Mouse (Mus musculus): ENCODE measurements around the gene Olfr1426. TPM values are rescaled to one million over a fixed set of nuclear protein-coding genes. Genes with fewer than 3 reads are reported as not detected.
"Not testable (repeated sequence)": the region's sequence is repeated elsewhere in the genome, so short reads cannot be mapped to it uniquely, and the experiment has no call there.

Olfr1426 gene
- total RNA-seq (2015; ENCODE audit: low replicate concordance), result not detected in 2 replicates
- total RNA-seq (2017; ENCODE audit: low replicate concordance), result not detected in 2 replicates

DNA sequence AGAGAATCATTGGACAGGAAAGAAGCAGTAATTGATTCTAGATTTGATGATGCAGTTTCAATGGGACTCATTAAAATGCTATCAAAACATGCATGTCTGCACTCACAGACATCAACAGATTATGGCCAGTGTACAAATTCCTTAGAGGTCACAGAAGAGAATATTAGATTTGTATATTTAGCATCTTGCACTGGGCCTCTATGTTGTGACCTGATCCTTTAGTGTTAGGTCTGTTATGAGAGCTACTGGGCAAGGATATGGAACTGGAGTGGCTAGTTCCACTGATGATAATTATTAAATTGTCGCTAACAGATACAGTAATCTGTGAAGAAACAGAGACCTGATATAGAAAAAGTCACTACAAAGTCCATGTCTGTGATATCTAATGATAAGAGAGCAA lies at the start of gene Olfr1426:
TSS of gene Olfr1426 (minus strand) at position 101 of the 400 bp plus-strand sequence.
- no peak for ATAC-seq (replicated peaks; ENCODE audit: low FRiP score, poor library complexity, severe bottlenecking)

DNA sequence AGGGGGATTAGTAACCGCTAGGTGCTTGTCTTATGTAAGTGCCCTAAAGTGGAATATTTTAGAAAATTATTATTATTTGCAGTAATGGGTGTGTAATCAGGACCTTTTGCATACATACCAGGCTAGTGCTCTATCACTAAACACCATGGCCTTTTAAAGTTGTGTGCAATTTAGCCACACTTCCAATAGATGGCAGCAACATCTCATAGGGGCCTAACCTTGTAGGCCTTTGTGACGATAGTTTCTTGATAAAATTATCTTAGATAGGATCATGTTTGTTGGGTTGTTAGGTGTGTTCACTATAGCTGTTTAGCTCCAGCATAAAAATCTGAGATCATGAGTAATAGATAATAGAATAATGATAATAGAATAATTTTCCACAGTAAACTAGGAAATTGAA lies 42.5 kb upstream of the Olfr1426 start:
- no peak for ATAC-seq (replicated peaks; ENCODE audit: low FRiP score, poor library complexity, severe bottlenecking)

DNA sequence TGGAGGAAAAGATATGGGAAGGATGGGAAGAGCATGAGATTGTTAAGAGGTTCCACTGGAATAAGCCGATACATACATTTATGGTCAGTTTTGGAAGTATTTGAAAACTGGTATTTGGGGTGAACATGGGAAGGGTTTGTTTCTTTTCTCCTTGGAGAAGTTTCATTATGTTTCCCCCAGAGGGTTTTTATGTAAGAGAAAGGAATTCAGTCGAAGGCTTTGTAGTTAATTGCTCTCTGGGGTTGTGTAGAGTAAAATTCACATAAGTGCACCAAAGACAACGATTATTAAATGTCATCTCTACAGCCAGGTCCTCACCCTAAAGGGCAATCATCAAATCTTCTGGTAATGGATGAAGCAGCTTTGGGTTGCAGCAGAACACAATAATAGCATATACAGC lies 31.3 kb upstream of the Olfr1426 start, which contains the start of gene Olfr76:
TSS of gene Olfr76 (minus strand) at position 101 of the 400 bp plus-strand sequence.
- ATAC-seq (replicated peaks; ENCODE audit: low FRiP score, poor library complexity, severe bottlenecking), result no peak

DNA sequence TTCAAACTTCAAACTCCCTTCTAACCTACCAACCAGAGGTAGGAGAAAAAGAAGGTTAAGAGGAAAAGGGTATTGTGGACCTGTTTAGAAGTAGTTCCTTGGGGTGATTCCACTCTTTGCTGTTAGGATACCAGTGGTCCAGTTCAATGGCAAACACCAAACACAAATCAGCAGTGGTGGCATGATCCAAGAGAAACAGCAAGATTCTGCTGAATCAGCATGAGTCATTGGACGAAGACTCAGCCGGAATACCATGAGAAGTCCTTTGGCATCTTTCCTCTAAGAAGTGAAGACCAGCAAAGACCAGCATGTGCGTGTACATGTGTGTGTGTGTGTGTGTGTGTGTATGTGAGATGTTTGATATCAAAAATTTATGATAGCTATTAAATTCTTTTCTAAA lies 24.7 kb upstream of the Olfr1426 start:
- ATAC-seq (replicated peaks; ENCODE audit: low FRiP score, poor library complexity, severe bottlenecking), result no peak

DNA sequence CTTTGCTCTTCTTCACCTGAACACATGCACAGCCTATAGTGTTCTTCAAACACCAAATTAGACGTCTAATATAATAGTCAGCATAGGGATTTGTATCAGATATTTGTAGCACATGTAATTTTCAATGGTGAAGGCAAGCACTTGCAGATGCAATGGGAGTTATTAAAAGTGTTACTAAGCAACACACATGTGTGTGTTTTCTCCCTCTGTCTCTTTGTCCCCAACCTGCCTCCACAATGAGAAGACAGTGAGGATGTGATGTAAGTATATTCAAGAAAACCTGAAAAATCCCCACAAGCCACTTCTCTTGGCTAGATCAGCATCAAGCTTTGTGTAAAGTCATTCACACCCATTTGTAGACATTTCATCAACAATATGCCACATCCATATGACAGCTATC lies 24.0 kb upstream of the Olfr1426 start, which contains the start of gene Olfr1428:
TSS of gene Olfr1428 (minus strand) at position 101 of the 400 bp plus-strand sequence.
- ATAC-seq (replicated peaks; ENCODE audit: low FRiP score, poor library complexity, severe bottlenecking), result no peak

DNA sequence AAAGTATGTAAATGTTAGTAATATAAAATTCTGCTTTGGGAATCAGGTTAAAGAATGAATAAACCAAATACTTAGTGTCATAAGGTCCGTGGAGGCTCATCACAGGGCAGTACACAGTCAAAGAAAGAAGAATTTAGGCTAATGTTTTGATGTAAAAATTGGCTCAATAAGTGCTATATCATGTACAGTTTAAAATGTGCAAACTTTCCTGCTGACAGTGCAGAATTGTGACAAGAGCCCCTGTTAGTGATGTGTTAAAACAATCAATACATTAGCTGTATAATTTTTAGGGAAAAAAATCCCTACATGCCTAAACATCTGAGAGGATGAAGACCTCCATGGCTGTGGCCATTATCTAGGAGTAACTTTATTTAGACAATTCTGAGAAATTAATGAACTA lies 22.0 kb upstream of the Olfr1426 start:
- ATAC-seq (replicated peaks; ENCODE audit: low FRiP score, poor library complexity, severe bottlenecking), result no peak

DNA sequence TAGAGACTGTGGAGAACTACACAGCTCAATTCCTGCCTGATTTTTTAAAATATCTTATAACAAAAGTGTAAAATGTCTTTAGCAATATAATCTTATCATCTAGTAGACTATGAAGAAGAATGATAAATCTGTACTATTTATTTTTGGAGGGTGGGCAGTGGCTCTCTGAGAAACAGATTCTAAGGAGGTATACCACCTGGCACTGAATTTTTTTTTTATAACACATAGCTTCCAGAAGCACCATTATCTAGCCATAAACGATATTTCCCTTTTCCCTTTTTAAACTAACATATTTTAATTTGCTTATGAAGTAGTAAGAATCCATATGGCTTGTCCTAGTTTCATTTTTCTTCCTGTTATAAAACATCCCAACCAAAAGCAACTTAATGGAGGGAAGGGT lies 12.7 kb upstream of the Olfr1426 start:
- no peak for ATAC-seq (replicated peaks; ENCODE audit: low FRiP score, poor library complexity, severe bottlenecking)

DNA sequence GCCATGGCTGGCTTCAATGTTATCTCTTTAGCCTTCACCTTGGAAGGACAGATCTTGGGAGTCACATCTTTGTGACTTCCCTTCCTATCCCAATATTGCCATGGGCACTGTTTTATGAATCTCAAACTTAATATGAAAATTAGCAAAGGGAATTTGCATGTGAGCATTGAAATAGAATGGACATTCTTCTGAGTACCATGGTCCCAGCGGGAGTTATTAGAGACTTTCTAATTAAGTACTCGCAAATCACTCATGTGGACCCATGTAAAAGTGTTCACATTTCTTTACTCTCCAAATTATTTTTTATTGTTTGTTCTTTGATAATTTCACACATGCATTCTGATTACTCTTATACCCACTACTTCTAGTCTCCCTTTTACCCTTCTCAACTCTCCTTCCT lies 11.4 kb upstream of the Olfr1426 start, which contains the start of gene Olfr1427:
TSS of gene Olfr1427 (minus strand) at position 101 of the 400 bp plus-strand sequence.
- no peak for ATAC-seq (replicated peaks; ENCODE audit: low FRiP score, poor library complexity, severe bottlenecking)

DNA sequence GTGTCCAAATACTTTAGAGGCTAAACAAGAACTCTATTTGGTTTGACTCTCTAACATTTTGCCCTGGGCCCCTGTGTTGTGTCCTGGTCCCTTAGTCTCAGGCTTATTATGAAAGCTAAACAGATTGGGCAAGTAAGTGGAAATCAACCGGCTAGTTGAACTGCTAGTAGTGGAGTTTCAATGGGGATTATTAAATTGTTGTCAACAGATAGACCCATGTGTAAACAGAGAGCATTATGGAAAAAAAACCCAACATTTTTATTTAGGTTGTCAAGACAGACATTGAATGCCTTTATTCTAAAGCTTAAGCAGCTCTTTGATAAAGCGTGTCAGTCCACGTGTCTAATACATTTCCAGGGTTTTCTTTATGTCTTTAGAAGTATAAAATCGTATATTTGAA lies 14.2 kb downstream of the Olfr1426 start, which contains the start of gene Olfr1425:
TSS of gene Olfr1425 (minus strand) at position 101 of the 400 bp plus-strand sequence.
- ATAC-seq (replicated peaks; ENCODE audit: low FRiP score, poor library complexity, severe bottlenecking), result not testable (repeated sequence)

DNA sequence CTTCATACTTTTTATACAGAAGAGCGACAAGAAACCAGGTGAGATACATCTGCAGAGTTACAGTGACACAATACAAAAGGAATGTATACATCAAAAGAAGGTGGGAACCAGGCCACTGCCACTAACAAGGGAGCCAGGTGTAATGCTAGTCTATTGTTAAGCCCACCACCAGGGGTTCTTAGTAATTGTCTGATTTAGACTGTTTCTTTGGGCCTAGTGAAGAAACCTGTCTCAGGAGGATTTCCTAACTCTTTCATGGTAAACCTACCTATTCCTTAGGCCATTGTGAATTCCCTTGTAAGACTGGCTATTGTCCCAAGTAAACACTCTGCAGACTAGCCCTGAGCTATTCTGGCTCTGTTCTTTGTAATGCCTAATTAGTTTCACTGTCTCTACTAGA lies 22.3 kb downstream of the Olfr1426 start:
- ATAC-seq (replicated peaks; ENCODE audit: low FRiP score, poor library complexity, severe bottlenecking), result not testable (repeated sequence)

DNA sequence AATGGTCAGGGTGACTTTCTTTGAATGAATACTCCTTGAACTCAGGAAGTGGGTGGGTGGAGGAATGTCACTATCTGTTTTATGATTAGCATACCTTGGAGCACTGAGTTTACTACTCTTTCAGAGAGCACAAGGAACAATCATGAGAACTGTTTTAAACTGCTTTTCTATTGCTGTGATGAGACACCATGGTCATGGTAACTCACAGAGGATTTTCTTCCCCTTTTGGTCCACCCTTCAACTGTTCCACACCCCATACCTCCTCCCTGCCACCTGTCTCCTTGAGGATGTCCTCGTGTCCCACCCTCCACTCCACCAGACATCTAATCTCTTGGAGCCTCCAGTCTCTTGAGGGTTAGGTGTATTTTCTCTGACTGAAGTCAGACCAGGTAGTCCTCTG lies 24.0 kb downstream of the Olfr1426 start:
- not testable (repeated sequence) for ATAC-seq (replicated peaks; ENCODE audit: low FRiP score, poor library complexity, severe bottlenecking)

DNA sequence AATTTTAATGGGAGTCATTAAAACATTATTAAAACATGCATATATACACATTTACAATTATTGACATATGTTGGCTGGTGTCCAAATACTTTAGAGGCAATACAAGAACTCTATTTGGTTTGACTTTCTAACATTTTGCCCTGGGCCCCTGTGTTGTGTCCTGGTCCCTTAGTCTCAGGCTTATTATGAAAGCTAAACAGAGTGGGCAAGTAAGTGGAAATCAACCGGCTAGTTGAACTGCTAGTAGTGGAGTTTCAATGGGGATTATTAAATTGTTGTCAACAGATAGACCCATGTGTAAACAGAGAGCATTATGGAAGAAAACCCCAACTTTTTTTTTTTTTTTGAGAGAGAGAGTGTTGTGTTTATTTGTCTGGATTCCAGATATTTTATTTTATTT lies 29.2 kb downstream of the Olfr1426 start, which contains the start of gene Olfr1424:
TSS of gene Olfr1424 (minus strand) at position 101 of the 400 bp plus-strand sequence.
- not testable (repeated sequence) for ATAC-seq (replicated peaks; ENCODE audit: low FRiP score, poor library complexity, severe bottlenecking)

DNA sequence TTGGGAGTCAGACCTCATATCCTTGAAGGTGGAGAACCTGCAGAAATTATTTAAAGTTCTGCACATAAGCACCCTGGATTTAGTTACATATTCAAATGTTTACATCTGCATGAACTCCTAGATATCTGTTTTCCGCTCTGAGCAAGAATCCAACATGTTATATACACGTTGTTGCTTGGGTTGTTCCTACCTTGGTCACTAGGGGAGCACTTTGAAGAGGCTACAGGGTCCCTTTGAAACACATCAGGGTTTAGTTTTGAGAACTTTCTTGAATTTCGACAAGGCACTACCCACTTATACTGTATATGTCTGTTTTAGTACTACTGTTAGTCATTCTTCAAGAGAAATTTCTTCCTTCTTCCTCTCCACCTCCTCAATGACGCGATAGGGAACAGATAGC lies 48.6 kb downstream of the Olfr1426 start:
- ATAC-seq (replicated peaks; ENCODE audit: low FRiP score, poor library complexity, severe bottlenecking), result no peak

DNA sequence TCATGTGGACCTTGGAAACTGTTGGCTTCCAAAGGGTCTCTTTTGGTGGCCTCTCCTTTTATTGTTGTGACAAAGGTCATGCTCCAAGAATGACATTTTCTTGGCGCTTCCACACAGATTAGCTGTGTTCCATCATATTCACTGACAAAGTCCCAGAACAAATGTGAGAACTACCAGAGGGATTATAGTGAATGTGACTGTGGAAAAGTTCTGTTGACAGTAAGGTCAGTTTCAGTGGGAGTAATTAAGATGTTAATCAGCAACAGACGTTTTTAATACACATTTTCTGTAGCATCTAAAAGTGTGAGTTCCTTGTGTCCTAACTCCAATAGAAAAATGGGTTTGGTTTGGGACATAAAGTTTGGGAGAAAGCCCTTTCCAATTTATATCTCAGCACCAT lies 50.6 kb downstream of the Olfr1426 start, which contains the start of gene Olfr1423:
TSS of gene Olfr1423 (minus strand) at position 101 of the 400 bp plus-strand sequence.
- ATAC-seq (replicated peaks; ENCODE audit: low FRiP score, poor library complexity, severe bottlenecking), result no peak

DNA sequence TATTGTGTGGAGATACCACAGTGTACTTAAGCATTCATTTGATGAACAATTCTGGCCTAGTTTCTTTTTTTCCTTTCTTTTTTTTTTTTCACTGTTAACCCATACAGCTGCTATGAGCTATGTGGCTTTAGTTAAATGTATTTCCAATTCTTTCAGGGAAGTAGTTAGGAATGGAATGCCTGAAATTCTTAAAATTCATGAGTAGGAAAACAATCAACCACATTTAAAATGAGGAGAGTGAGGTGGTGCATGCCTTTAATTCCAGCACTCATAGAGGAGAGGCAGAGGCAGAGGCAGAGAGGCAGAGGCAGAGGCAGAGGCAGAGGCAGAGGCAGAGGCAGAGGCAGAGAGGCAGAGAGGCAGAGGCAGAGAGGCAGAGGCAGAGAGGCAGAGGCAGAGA lies 54.1 kb downstream of the Olfr1426 start:
- ATAC-seq (replicated peaks; ENCODE audit: low FRiP score, poor library complexity, severe bottlenecking), result no peak

Other genes with a start within 250 kb of the Olfr1426 start
- not detected in 2 replicates for gene Olfr1418, start 230.9 kb downstream of the Olfr1426 start, total RNA-seq (2015; ENCODE audit: low replicate concordance)
- gene Olfr1418, start 230.9 kb downstream of the Olfr1426 start, total RNA-seq (2017; ENCODE audit: low replicate concordance), result not detected in 2 replicates
- gene Olfr1419, start 216.9 kb downstream of the Olfr1426 start, total RNA-seq (2015; ENCODE audit: low replicate concordance), result not detected in 2 replicates
- gene Olfr1419, start 216.9 kb downstream of the Olfr1426 start, total RNA-seq (2017; ENCODE audit: low replicate concordance), result not detected in 2 replicates
- not detected in 2 replicates for gene Olfr1420, start 205.4 kb downstream of the Olfr1426 start, total RNA-seq (2015; ENCODE audit: low replicate concordance)
- not detected in 2 replicates for gene Olfr1420, start 205.4 kb downstream of the Olfr1426 start, total RNA-seq (2017; ENCODE audit: low replicate concordance)
- gene Patl1, start 179.6 kb downstream of the Olfr1426 start, total RNA-seq (2015; ENCODE audit: low replicate concordance), result 8.5 and 8.8 TPM in 2 replicates
- 2.4 and 3.9 TPM in 2 replicates for gene Patl1, start 179.6 kb downstream of the Olfr1426 start, total RNA-seq (2017; ENCODE audit: low replicate concordance)
- 7.1 and 10.6 TPM in 2 replicates for gene Osbp, start 126.1 kb downstream of the Olfr1426 start, total RNA-seq (2015; ENCODE audit: low replicate concordance)
- gene Osbp, start 126.1 kb downstream of the Olfr1426 start, total RNA-seq (2017; ENCODE audit: low replicate concordance), result 12.7 and 14.8 TPM in 2 replicates
- not detected in 2 replicates for gene Olfr1423, start 50.7 kb downstream of the Olfr1426 start, total RNA-seq (2015; ENCODE audit: low replicate concordance)
- gene Olfr1423, start 50.7 kb downstream of the Olfr1426 start, total RNA-seq (2017; ENCODE audit: low replicate concordance), result not detected in 2 replicates
- gene Olfr1424, start 29.3 kb downstream of the Olfr1426 start, total RNA-seq (2015; ENCODE audit: low replicate concordance), result not detected in 2 replicates
- not detected in 2 replicates for gene Olfr1424, start 29.3 kb downstream of the Olfr1426 start, total RNA-seq (2017; ENCODE audit: low replicate concordance)
- gene Olfr1425, start 14.3 kb downstream of the Olfr1426 start, total RNA-seq (2015; ENCODE audit: low replicate concordance), result not detected in 2 replicates
- gene Olfr1425, start 14.3 kb downstream of the Olfr1426 start, total RNA-seq (2017; ENCODE audit: low replicate concordance), result not detected in 2 replicates
- gene Olfr1427, start 11.3 kb upstream of the Olfr1426 start, total RNA-seq (2015; ENCODE audit: low replicate concordance), result not detected in 2 replicates
- gene Olfr1427, start 11.3 kb upstream of the Olfr1426 start, total RNA-seq (2017; ENCODE audit: low replicate concordance), result not detected in 2 replicates
- gene Olfr1428, start 23.9 kb upstream of the Olfr1426 start, total RNA-seq (2015; ENCODE audit: low replicate concordance), result not detected in 2 replicates
- not detected in 2 replicates for gene Olfr1428, start 23.9 kb upstream of the Olfr1426 start, total RNA-seq (2017; ENCODE audit: low replicate concordance)
- not detected in 2 replicates for gene Olfr76, start 31.2 kb upstream of the Olfr1426 start, total RNA-seq (2015; ENCODE audit: low replicate concordance)
- gene Olfr76, start 31.2 kb upstream of the Olfr1426 start, total RNA-seq (2017; ENCODE audit: low replicate concordance), result not detected in 2 replicates
- not detected in 2 replicates for gene Olfr1555-ps1, start 78.1 kb upstream of the Olfr1426 start, total RNA-seq (2015; ENCODE audit: low replicate concordance)
- gene Olfr1555-ps1, start 78.1 kb upstream of the Olfr1426 start, total RNA-seq (2017; ENCODE audit: low replicate concordance), result not detected in 2 replicates
- gene Olfr1431, start 108.6 kb upstream of the Olfr1426 start, total RNA-seq (2015; ENCODE audit: low replicate concordance), result not detected in 2 replicates
- gene Olfr1431, start 108.6 kb upstream of the Olfr1426 start, total RNA-seq (2017; ENCODE audit: low replicate concordance), result 0.60 TPM in 1 of 2 replicates, not detected in the other
- not detected in 2 replicates for gene Olfr1432, start 140.6 kb upstream of the Olfr1426 start, total RNA-seq (2015; ENCODE audit: low replicate concordance)
- not detected in 2 replicates for gene Olfr1432, start 140.6 kb upstream of the Olfr1426 start, total RNA-seq (2017; ENCODE audit: low replicate concordance)
- gene Olfr262, start 149.6 kb upstream of the Olfr1426 start, total RNA-seq (2015; ENCODE audit: low replicate concordance), result not detected in 2 replicates
- gene Olfr262, start 149.6 kb upstream of the Olfr1426 start, total RNA-seq (2017; ENCODE audit: low replicate concordance), result 0.98 TPM in 1 of 2 replicates, not detected in the other
- not detected in 2 replicates for gene Olfr235, start 169.0 kb upstream of the Olfr1426 start, total RNA-seq (2015; ENCODE audit: low replicate concordance)
- gene Olfr235, start 169.0 kb upstream of the Olfr1426 start, total RNA-seq (2017; ENCODE audit: low replicate concordance), result not detected in 2 replicates
- gene Olfr1434, start 187.8 kb upstream of the Olfr1426 start, total RNA-seq (2015; ENCODE audit: low replicate concordance), result not detected in 2 replicates
- gene Olfr1434, start 187.8 kb upstream of the Olfr1426 start, total RNA-seq (2017; ENCODE audit: low replicate concordance), result not detected in 2 replicates
- not detected in 2 replicates for gene Olfr1436, start 207.1 kb upstream of the Olfr1426 start, total RNA-seq (2015; ENCODE audit: low replicate concordance)
- not detected in 2 replicates for gene Olfr1436, start 207.1 kb upstream of the Olfr1426 start, total RNA-seq (2017; ENCODE audit: low replicate concordance)
- gene Olfr1437, start 233.1 kb upstream of the Olfr1426 start, total RNA-seq (2015; ENCODE audit: low replicate concordance), result not detected in 2 replicates
- gene Olfr1437, start 233.1 kb upstream of the Olfr1426 start, total RNA-seq (2017; ENCODE audit: low replicate concordance), result not detected in 2 replicates
- not detected in 2 replicates for gene Olfr1438-ps1, start 243.9 kb upstream of the Olfr1426 start, total RNA-seq (2015; ENCODE audit: low replicate concordance)
- gene Olfr1438-ps1, start 243.9 kb upstream of the Olfr1426 start, total RNA-seq (2017; ENCODE audit: low replicate concordance), result 0.28 TPM in 1 of 2 replicates, not detected in the other